Mouse (Mus musculus) liver, embryonic 14.5 days (tissue): Measurements from ENCODE around the gene Slc35d2. TPM values are rescaled to one million over a fixed set of nuclear protein-coding genes. Genes with fewer than 3 reads are reported as not detected.

ENCODE experiments used
- ATAC-seq: fragments of 200-750 bp; cut with Nextera tagmentation; 2 replicates; pipeline ENCODE4 v1.8.0; 2017; ENCODE audit warnings: moderate number of reproducible peaks, mild to moderate bottlenecking, moderate library complexity; ENCODE audit not compliant: insufficient read depth
- DNase-seq, 3 experiments: peaks; one replicate each; pipeline ENCODE4 v3.0.0-alpha.2; 2012 to 2013; ENCODE audit warnings: low read depth in 3 of 3, low spot score in 3 of 3
- H3K27ac ChIP-seq: fragments of 300-500 bp; sonication (generic); 2 replicates; pipeline ENCODE4 v1.5.1; 2014; ENCODE audit warnings: moderate library complexity, mild to moderate bottlenecking, control low read depth, inconsistent platforms
- H3K27me3 ChIP-seq: fragments of 300-500 bp; sonication (generic); 2 replicates; pipeline ENCODE4 v1.6.1; 2014; ENCODE audit warnings: mild to moderate bottlenecking, low read length, moderate library complexity; ENCODE audit not compliant: control insufficient read depth, insufficient read depth
- H3K36me3 ChIP-seq: fragments of 300-500 bp; sonication (generic); replicated peaks from 2 replicates; pipeline ENCODE4 v1.6.1; 2014; ENCODE audit warnings: low read depth; ENCODE audit not compliant: control insufficient read depth, insufficient read depth
- H3K4me1 ChIP-seq, 2 experiments: fragments of 200-500 bp in 1 of 2; fragments of 300-500 bp in 1 of 2; sonication (generic) in 1 of 2; replicated peaks; 2 replicates each; pipeline ENCODE4 v1.6.1; 2012 to 2014; ENCODE audit warnings: antibody characterized with exemption in 1 of 2, inconsistent platforms in 1 of 2, low read length in 1 of 2; ENCODE audit not compliant: control insufficient read depth in 2 of 2, insufficient read depth in 2 of 2
- H3K4me2 ChIP-seq: fragments of 300-500 bp; sonication (generic); 2 replicates; pipeline ENCODE4 v1.6.1; 2014; ENCODE audit warnings: low read depth, mild to moderate bottlenecking, control low read depth, moderate library complexity
- H3K4me3 ChIP-seq, 2 experiments: fragments of 200-500 bp in 1 of 2; fragments of 300-500 bp in 1 of 2; sonication (generic) in 1 of 2; 2 replicates each; pipeline ENCODE4 v1.5.1; 2012 to 2014; ENCODE audit warnings: low read depth in 2 of 2, low read length in 2 of 2, mild to moderate bottlenecking in 2 of 2, control low read depth in 1 of 2, inconsistent platforms in 1 of 2, moderate library complexity in 1 of 2; ENCODE audit not compliant: insufficient read depth in 1 of 2
- H3K9ac ChIP-seq: fragments of 300-500 bp; sonication (generic); replicated peaks from 2 replicates; pipeline ENCODE4 v1.6.1; 2014; ENCODE audit warnings: mild to moderate bottlenecking, control low read depth, moderate library complexity
- H3K9me3 ChIP-seq: fragments of 300-500 bp; sonication (generic); 2 replicates; pipeline ENCODE4 v1.6.1; 2016; ENCODE audit warnings: low read length, mixed read lengths; ENCODE audit not compliant: control insufficient read depth
- CTCF ChIP-seq: IDR thresholded peaks from 2 replicates; pipeline ENCODE4 v1.5.1; 2016; ENCODE audit warnings: antibody characterized with exemption, low read depth, control low read depth
- EP300 ChIP-seq: IDR thresholded peaks from 2 replicates; pipeline ENCODE4 v1.6.1; 2016; ENCODE audit warnings: antibody characterized with exemption, low read depth
- WGBS: fragments of 180-500 bp; shearing (Covaris S2); extraction: QIAGEN DNeasy Blood & Tissue Kit; methylation state at CpG from one replicate; pipeline ENCODE4 v1.1.7; 2014; ENCODE audit not compliant: insufficient replicate concordance; 5-methylcytosine and 5-hydroxymethylcytosine counted together
- polyA plus RNA-seq, 2 experiments: library from polyadenylated mRNA; depleted of rRNA in 1 of 2; stranded (reverse) in 1 of 2; unstranded in 1 of 2; fragments of >200 nt; fragmentation: Nextera tagmentation in 1 of 2; extraction: Ambion mirVana in 1 of 2; gene quantifications; 2 replicates each; pipeline versions ENCODE4 v1.2.1 to v1.2.3; 2012 to 2014

The Slc35d2 gene
- polyA plus RNA-seq, 2 experiments = 3.3 to 6.7 TPM

GRCm38 (mm10) chr13:64092141-64092540, 37.0 kb downstream of the Slc35d2 start:
- H3K4me2 ChIP-seq = no peak overlapping the region
- no peak overlapping the region for H3K9ac ChIP-seq
- H3K27me3 ChIP-seq = no peaks in the 10 kb centered on the region
- no peak overlapping the region for H3K27ac ChIP-seq
- H3K9me3 ChIP-seq = no peaks in the 10 kb centered on the region
- DNase-seq (no peak), ATAC-seq (no peak)
- H3K4me3 ChIP-seq = no peak overlapping the region
- no peak for TF ChIP-seq EP300
- TF ChIP-seq CTCF = no peak
- WGBS = 64% methylated on average over 3 of the region's 3 CpGs
- no peaks in the 10 kb centered on the region for H3K4me1 ChIP-seq
- H3K36me3 ChIP-seq = no peaks in the 10 kb centered on the region

DNA sequence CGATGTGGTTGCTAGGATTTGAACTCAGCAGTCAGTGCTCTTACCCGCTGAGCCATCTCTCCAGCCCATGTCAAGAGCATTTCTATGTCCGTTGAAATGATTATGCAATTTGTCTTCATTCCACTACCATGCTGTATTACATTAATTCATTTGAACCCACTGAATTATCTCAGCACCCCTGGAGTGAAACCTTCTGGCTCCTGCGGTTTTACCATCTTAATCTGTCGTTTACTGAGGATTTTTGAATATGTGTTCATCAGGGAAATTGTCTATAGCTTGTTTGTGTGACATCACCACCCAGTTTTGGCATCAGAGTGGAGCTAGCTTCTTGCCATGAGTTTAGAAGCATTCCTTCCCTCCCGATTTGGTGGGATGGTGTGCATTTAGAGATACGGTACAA, 38.2 kb downstream of the Slc35d2 start:
- Histone ChIP-seq H3K4me1 (no peaks in the 10 kb centered on the region), H3K36me3 (no peaks in the 10 kb centered on the region), H3K27me3 (no peaks in the 10 kb centered on the region), H3K9me3 (no peaks in the 10 kb centered on the region), H3K27ac (no peak overlapping the region), H3K4me2 (no peak overlapping the region), H3K9ac (no peak overlapping the region), H3K4me3 (no peak overlapping the region)
- DNase-seq (no peak), ATAC-seq (no peak)
- WGBS = 57% methylated on average over 7 of the region's 7 CpGs
- TF ChIP-seq CTCF (no peak), EP300 (no peak)

DNA sequence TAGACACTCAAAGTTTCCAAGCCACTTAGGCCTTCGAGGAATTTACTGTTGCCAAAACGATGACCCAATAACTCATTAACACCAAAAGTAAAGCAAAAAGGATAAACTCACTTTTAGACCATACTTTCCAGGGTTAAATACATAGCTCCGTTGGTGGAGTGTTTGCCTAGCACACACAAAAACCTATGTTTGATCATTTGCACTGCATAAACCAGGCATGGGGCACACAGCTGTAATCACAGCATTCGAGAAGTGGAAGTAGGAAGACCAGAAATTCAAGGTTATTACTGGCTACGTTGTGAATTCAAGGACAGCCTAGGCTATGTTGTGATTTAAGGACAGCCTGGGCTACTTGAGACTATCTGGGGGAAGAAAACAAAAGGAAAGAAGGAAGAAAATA, 38.9 kb downstream of the Slc35d2 start:
- WGBS = 51% methylated on average over 5 of the region's 5 CpGs
- Histone ChIP-seq H3K27me3 (no peaks in the 10 kb centered on the region), H3K9me3 (no peaks in the 10 kb centered on the region), H3K4me1 (no peaks in the 10 kb centered on the region), H3K4me2 (no peak overlapping the region), H3K27ac (no peak overlapping the region), H3K36me3 (no peaks in the 10 kb centered on the region), H3K9ac (no peak overlapping the region), H3K4me3 (no peak overlapping the region)
- TF ChIP-seq EP300 = no peak
- TF ChIP-seq CTCF = no peak
- no peak for DNase-seq
- ATAC-seq = no peak

GRCm38 (mm10) chr13:64089130-64089529, 40.0 kb downstream of the Slc35d2 start, which contains the start of gene Hsd17b3:
Gene Hsd17b3, minus strand, starts transcription at chr13:64089230.
- ATAC-seq (no peak), DNase-seq (no peak)
- Histone ChIP-seq H3K27ac (no peak within 1 kb of the TSS), H3K4me1 (no peaks in the 10 kb centered on the region), H3K4me3 (no peak within 1 kb of the TSS), H3K4me2 (no peak within 1 kb of the TSS), H3K9me3 (no peaks in the 10 kb centered on the region), H3K27me3 (no peaks in the 10 kb centered on the region), H3K36me3 (no peaks in the 10 kb centered on the region), H3K9ac (no peak within 1 kb of the TSS)
- 52% methylated on average over 4 of the region's 4 CpGs for WGBS
- TF ChIP-seq EP300 (no peak), CTCF (no peak)

GRCm38 (mm10) chr13:64088057-64088456, 41.1 kb downstream of the Slc35d2 start:
- TF ChIP-seq CTCF = no peak
- no peaks in the 10 kb centered on the region for H3K9me3 ChIP-seq
- H3K27ac ChIP-seq = no peak overlapping the region
- no peak overlapping the region for H3K4me3 ChIP-seq
- DNase-seq (no peak), ATAC-seq (no peak)
- H3K4me1 ChIP-seq = no peaks in the 10 kb centered on the region
- H3K4me2 ChIP-seq = no peak overlapping the region
- 59% methylated on average over 7 of the region's 7 CpGs for WGBS
- H3K36me3 ChIP-seq = no peaks in the 10 kb centered on the region
- H3K9ac ChIP-seq = no peak overlapping the region
- no peaks in the 10 kb centered on the region for H3K27me3 ChIP-seq
